Mouse (Mus musculus): ENCODE results near the gene Tgfbrap1.

DNA sequence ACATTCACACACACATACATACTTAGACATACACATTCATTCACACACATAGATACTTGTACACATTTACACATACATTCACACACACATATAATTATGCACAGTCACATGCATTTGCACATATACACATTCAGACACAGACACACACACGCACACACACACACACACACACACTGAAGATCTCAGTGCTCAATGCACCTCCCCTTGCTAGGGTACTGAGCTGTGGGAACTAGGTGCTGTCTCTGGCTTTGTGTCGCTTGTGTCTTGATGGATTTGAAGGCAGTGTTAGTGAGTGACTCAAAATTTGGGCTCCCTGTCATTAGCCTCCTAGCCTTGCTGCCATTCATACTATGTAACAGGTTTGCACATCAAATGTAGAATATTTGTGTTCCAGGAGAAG lies 24.2 kb upstream of the Tgfbrap1 start:
- TF ChIP-seq JUND (conservative IDR thresholded peaks at IDR 0.05; ENCODE audit: low read depth, low read length) (no peak), CTCF (conservative IDR thresholded peaks at IDR 0.05 in 1 of 2, IDR thresholded peaks at IDR 0.05 in 1 of 2; ENCODE audit: low read depth in 2 of 2, low read length in 2 of 2) (no peak), RCOR1 (conservative IDR thresholded peaks at IDR 0.05; ENCODE audit: low read depth, low read length) (no peak), HCFC1 (IDR thresholded peaks at IDR 0.05; ENCODE audit: low read depth, low read length) (no peak), POLR2AphosphoS2 (IDR thresholded peaks at IDR 0.05; ENCODE audit: low read depth, low read length) (no peak), GABPA (IDR thresholded peaks at IDR 0.05; ENCODE audit: insufficient replicate concordance, low read depth, low read length) (no peak), MAX (IDR thresholded peaks at IDR 0.05; ENCODE audit: low read length) (no peak)
